Mouse (Mus musculus) myocyte (in vitro differentiated cells): Measurements from ENCODE around the gene Supt5. TPM values are rescaled to one million over a fixed set of nuclear protein-coding genes. Genes with fewer than 3 reads are reported as not detected.

Experiments used
- H3K27me3 ChIP-seq: one replicate; pipeline ENCODE4 v1.6.1; 2011; ENCODE audit not compliant: control insufficient read depth, insufficient read depth, insufficient read length
- H3K36me3 ChIP-seq: one replicate; pipeline ENCODE4 v1.6.1; 2011; ENCODE audit not compliant: control insufficient read depth, insufficient read depth
- H3K4me2 ChIP-seq: one replicate; pipeline ENCODE4 v1.6.1; 2011; ENCODE audit warnings: low read depth, control low read depth
- H3K4me3 ChIP-seq: one replicate; pipeline ENCODE4 v1.5.1; 2011; ENCODE audit warnings: mild to moderate bottlenecking, control low read depth, moderate library complexity
- H3K79me2 ChIP-seq: one replicate; pipeline ENCODE4 v1.6.1; 2011; ENCODE audit not compliant: control insufficient read depth, insufficient read depth
- H3ac ChIP-seq: one replicate; pipeline ENCODE4 v1.6.1; 2011; ENCODE audit not compliant: control insufficient read depth, insufficient read length
- CEBPB ChIP-seq: IDR thresholded peaks from 2 replicates; pipeline ENCODE4 v1.6.1; 2011; ENCODE audit warnings: mild to moderate bottlenecking, moderate library complexity; ENCODE audit not compliant: poor library complexity, insufficient read depth, severe bottlenecking
- E2F4 ChIP-seq: IDR thresholded peaks from one replicate; pipeline ENCODE4 v1.6.1; 2011; ENCODE audit warnings: mild to moderate bottlenecking, control low read depth, moderate library complexity; ENCODE audit not compliant: insufficient read depth
- MAX ChIP-seq: IDR thresholded peaks from one replicate; pipeline ENCODE4 v1.6.1; 2011; ENCODE audit warnings: low read depth, mild to moderate bottlenecking, control low read depth
- MYOD1 ChIP-seq, 3 experiments: IDR thresholded peaks; one replicate each; pipeline ENCODE4 v1.6.1; 2011; ENCODE audit warnings: control low read depth in 2 of 3, low read depth in 2 of 3, mild to moderate bottlenecking in 2 of 3, moderate library complexity in 1 of 3; ENCODE audit not compliant: insufficient read length in 2 of 3, control insufficient read depth in 1 of 3
- MYOG ChIP-seq, 3 experiments: IDR thresholded peaks; one replicate each; pipeline ENCODE4 v1.6.1; 2011; ENCODE audit warnings: control low read depth in 2 of 3, low read depth in 2 of 3, mild to moderate bottlenecking in 2 of 3; ENCODE audit not compliant: insufficient read length in 2 of 3, control insufficient read depth in 1 of 3, insufficient read depth in 1 of 3
- POLR2A ChIP-seq: IDR thresholded peaks from one replicate; pipeline ENCODE4 v1.6.1; 2011; ENCODE audit warnings: low read depth, mild to moderate bottlenecking, control low read depth, moderate library complexity; ENCODE audit not compliant: insufficient read length
- POLR2AphosphoS2 ChIP-seq: IDR thresholded peaks from one replicate; pipeline ENCODE4 v1.6.1; 2011; ENCODE audit warnings: low read depth, control low read depth; ENCODE audit not compliant: insufficient read length
- REST ChIP-seq: IDR thresholded peaks from one replicate; pipeline ENCODE4 v1.6.1; 2011; ENCODE audit warnings: mild to moderate bottlenecking, control low read depth, moderate library complexity; ENCODE audit not compliant: insufficient read depth, insufficient read length
- SRF ChIP-seq: IDR thresholded peaks from one replicate; pipeline ENCODE4 v1.6.1; 2011; ENCODE audit warnings: low read depth; ENCODE audit not compliant: control insufficient read depth, insufficient read length
- TCF12 ChIP-seq: IDR thresholded peaks from one replicate; pipeline ENCODE4 v1.6.1; 2011; ENCODE audit warnings: mild to moderate bottlenecking, control low read depth; ENCODE audit not compliant: poor library complexity, insufficient read depth, severe bottlenecking
- TCF3 ChIP-seq: IDR thresholded peaks from one replicate; pipeline ENCODE4 v1.6.1; 2011; ENCODE audit warnings: low read depth, control low read depth; ENCODE audit not compliant: insufficient read length
- USF1 ChIP-seq: IDR thresholded peaks from one replicate; pipeline ENCODE4 v1.6.1; 2011; ENCODE audit warnings: low read depth, mild to moderate bottlenecking, control low read depth, moderate library complexity
- polyA plus RNA-seq: library from polyadenylated mRNA; unstranded; fragments of >200 nt; fragmentation: generic; extraction: Trizol; gene quantifications from one replicate; pipeline ENCODE4 v1.2.1, GENCODE M21; 2012; ENCODE audit warnings: missing spikeins

The Supt5 gene
- polyA plus RNA-seq, 1 experiment, result 84.2 TPM

DNA sequence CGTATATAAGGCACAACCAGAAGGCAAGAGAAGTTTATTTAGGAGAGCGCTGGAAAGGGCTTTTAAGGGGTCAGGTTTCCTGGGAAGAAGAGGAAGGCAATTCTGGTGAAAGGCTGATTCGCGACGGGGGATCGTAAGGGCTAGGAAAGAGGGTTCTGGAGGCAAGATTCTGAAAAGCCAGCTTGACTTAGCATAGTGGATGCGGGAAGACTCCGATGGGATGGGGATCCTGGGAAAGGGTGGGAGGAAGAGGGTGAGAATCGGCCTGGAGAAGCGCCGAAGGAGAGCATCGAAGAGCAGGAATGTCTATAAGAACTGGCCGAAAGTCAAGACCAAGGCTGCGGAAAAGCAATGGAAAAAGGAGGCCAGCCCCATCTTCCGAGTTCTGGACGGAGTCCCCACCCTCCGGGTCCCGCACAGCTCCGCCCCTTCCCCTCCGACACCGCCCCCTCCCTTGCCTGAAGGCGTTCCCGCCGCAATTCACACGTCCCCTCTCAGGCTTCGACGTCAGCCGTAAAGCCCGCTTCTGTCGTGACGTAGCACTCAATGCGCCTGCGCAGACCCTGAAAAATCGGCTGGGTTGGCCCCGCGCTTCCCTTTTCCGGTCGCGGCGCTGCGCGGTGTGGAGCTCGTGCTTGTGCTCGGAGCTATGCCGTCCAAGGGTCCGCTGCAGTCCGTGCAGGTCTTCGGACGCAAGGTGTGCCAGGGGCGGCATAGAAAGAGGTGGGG, 11.8 kb upstream of the Supt5 start, which contains the start of gene Rps16:
Gene Rps16, plus strand, starts transcription at position 498 of the 729 bp plus-strand sequence.
- peak within 1 kb of the TSS; percentile 78 for H3K4me2 ChIP-seq
- H3K79me2 ChIP-seq, result peaks cover 18% of the 10 kb centered on the region
- peaks cover 28% of the 10 kb centered on the region for H3K36me3 ChIP-seq
- H3K4me3 ChIP-seq, result peak within 1 kb of the TSS; percentile 97
- peak within 1 kb of the TSS; percentile 23 for H3ac ChIP-seq
- TF ChIP-seq MAX, result no peak
- TF ChIP-seq TCF3, result no peak
- TF ChIP-seq MYOG (IDR thresholded peaks at IDR 0.05; ENCODE audit: control insufficient read depth in 1 of 3, insufficient read depth in 1 of 3, insufficient read length in 2 of 3, low read depth in 2 of 3), result no peak
- peak; percentile 48 for TF ChIP-seq POLR2AphosphoS2
- TF ChIP-seq POLR2A, result peak; percentile 69
- peak; percentile 57 for TF ChIP-seq SRF
- peak; percentile 48 for TF ChIP-seq E2F4
- TF ChIP-seq CEBPB, result no peak
- no peak for TF ChIP-seq TCF12
- no peak for TF ChIP-seq USF1
- H3K27me3 ChIP-seq, result no peaks in the 10 kb centered on the region

GRCm38 (mm10) chr7:28348601-28349000, 10.1 kb upstream of the Supt5 start:
- Histone ChIP-seq H3K27me3 (no peaks in the 10 kb centered on the region), H3K4me3 (no peak overlapping the region)
- TF ChIP-seq MYOD1 (IDR thresholded peaks at IDR 0.05; ENCODE audit: control insufficient read depth in 1 of 3, insufficient read length in 2 of 3, low read depth in 2 of 3) (no peak), MAX (no peak), E2F4 (no peak), TCF12 (no peak), TCF3 (no peak), POLR2A (no peak), CEBPB (no peak), USF1 (no peak), MYOG (IDR thresholded peaks at IDR 0.05; ENCODE audit: control insufficient read depth in 1 of 3, insufficient read depth in 1 of 3, insufficient read length in 2 of 3, low read depth in 2 of 3) (no peak), SRF (no peak), REST (no peak), POLR2AphosphoS2 (no peak)

DNA sequence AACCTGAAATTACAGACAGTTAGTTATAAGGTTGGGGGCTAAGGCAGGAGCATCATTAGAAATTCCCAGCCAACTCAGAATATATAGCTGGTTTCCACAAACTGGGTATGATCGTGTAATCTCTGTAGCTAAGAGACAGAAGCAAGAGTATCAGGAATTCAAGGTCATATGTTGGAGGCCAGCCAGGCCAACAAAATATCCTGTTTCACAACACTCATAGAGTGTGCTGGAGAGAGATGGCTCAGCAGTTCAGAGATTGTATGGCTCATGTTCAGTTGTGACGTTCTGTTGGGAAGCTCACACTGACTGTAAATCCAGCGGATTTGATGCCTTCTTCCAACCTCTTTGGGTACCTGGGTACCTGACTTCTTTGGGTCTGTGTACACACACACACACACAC, 9.2 kb upstream of the Supt5 start:
- Histone ChIP-seq H3K27me3 (no peaks in the 10 kb centered on the region), H3K4me2 (no peak overlapping the region), H3K4me3 (no peak overlapping the region), H3K36me3 (peaks cover 9% of the 10 kb centered on the region), H3ac (no peak overlapping the region), H3K79me2 (peaks cover 18% of the 10 kb centered on the region)
- TF ChIP-seq POLR2A (no peak), MAX (no peak), SRF (no peak), CEBPB (no peak), TCF3 (no peak), REST (no peak), TCF12 (no peak), MYOG (IDR thresholded peaks at IDR 0.05; ENCODE audit: control insufficient read depth in 1 of 3, insufficient read depth in 1 of 3, insufficient read length in 2 of 3, low read depth in 2 of 3) (no peak), POLR2AphosphoS2 (no peak), USF1 (no peak), MYOD1 (IDR thresholded peaks at IDR 0.05; ENCODE audit: control insufficient read depth in 1 of 3, insufficient read length in 2 of 3, low read depth in 2 of 3) (no peak), E2F4 (no peak)

More at GRCm38 (mm10) chr7:28348601-28349000, 10.1 kb upstream of the Supt5 start:
- Histone ChIP-seq H3ac (no peak overlapping the region), H3K4me2 (no peak overlapping the region), H3K79me2 (peaks cover 18% of the 10 kb centered on the region), H3K36me3 (peaks cover 18% of the 10 kb centered on the region)

GRCm38 (mm10) chr7:28344637-28345036, 6.1 kb upstream of the Supt5 start:
- no peaks in the 10 kb centered on the region for H3K27me3 ChIP-seq
- H3ac ChIP-seq, result no peak overlapping the region
- H3K79me2 ChIP-seq, result no peaks in the 10 kb centered on the region
- no peaks in the 10 kb centered on the region for H3K36me3 ChIP-seq
- H3K4me3 ChIP-seq, result no peak overlapping the region
- TF ChIP-seq MAX, result no peak
- no peak for TF ChIP-seq CEBPB
- TF ChIP-seq POLR2A, result no peak
- H3K4me2 ChIP-seq, result peak overlapping the region; percentile 55

GRCm38 (mm10) chr7:28341381-28341780, 2.8 kb upstream of the Supt5 start:
- TF ChIP-seq MYOG (IDR thresholded peaks at IDR 0.05; ENCODE audit: control insufficient read depth in 1 of 3, insufficient read depth in 1 of 3, insufficient read length in 2 of 3, low read depth in 2 of 3) (no peak), CEBPB (no peak), TCF3 (no peak), SRF (no peak), REST (no peak), TCF12 (no peak)
- Histone ChIP-seq H3K36me3 (no peaks in the 10 kb centered on the region), H3K79me2 (peaks cover 21% of the 10 kb centered on the region), H3ac (no peak overlapping the region), H3K4me3 (no peak overlapping the region), H3K4me2 (no peak overlapping the region), H3K27me3 (no peaks in the 10 kb centered on the region)
